Mouse (Mus musculus) 3T3-L1 (cell line): ENCODE results near the gene Rnf17.

Source experiments
- DNase-seq: peaks from one replicate; pipeline ENCODE4 v3.0.0-alpha.2; 2015; ENCODE audit warnings: low read depth, low spot score

Gene Rnf17

GRCm38 (mm10) chr14:56402311-56403071, at the start of gene Rnf17:
Gene Rnf17, plus strand, starts transcription at chr14:56402581.
- DNase-seq: no peak

DNA sequence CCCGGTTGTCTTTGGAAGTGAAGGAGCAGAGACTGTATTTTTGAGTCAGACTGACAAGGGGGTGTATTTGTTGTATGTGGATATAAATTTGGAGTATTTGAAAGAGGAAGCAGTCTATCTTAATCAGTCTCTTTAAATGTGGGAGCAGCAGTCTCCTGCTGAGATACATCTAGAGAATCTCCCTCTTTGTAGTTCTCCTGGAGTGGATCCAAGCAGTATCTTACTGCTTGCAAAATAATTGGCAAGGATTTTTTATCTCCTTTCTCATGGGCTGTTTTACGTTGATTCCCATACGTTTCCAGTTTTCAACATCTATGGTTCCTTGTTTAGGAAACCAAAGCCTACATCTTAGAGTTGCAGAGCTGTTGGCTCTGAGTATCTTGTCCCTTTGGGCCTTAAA, 47.6 kb upstream of the Rnf17 start:
- DNase-seq: no peak

- no peak for DNase-seq
These were observed 47.0 kb upstream of the Rnf17 start for GRCm38 (mm10) chr14:56355396-56355795.

GRCm38 (mm10) chr14:56356196-56356595, 46.2 kb upstream of the Rnf17 start:
- no peak for DNase-seq

- no peak for DNase-seq
These were observed 44.0 kb upstream of the Rnf17 start for GRCm38 (mm10) chr14:56358422-56358821.

- no peak for DNase-seq
These were observed 43.2 kb upstream of the Rnf17 start for GRCm38 (mm10) chr14:56359131-56359530.

DNA sequence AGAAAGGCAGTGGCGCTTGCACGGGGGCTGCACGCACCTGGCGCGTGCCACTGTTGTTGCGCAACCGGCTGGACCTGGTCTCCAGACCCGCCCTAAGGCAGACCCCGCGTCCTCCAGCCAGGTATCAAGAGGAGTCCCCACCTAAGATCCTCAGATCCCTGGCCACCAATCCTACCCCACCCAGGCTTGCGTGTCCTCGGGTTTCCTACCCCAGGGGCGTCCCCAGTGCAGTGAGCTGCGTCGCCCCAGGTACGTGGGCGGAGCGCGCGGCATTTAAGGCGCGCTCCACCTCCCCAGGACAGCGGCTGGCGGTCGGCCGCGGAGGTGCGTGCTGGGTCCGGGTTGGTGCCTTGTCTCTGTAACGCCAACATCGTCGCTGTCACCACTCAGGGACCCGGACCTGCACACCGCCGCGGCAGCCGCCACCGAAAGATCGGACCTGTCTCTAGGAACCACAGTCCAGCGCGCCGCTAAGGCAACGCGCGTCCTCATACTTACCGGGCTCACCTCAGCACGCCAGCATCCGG, 37.6 kb upstream of the Rnf17 start, which contains the start of gene Atp12a:
Gene Atp12a (plus strand): TSS at position 358 of the 527 bp plus-strand sequence.
- DNase-seq: no peak

DNA sequence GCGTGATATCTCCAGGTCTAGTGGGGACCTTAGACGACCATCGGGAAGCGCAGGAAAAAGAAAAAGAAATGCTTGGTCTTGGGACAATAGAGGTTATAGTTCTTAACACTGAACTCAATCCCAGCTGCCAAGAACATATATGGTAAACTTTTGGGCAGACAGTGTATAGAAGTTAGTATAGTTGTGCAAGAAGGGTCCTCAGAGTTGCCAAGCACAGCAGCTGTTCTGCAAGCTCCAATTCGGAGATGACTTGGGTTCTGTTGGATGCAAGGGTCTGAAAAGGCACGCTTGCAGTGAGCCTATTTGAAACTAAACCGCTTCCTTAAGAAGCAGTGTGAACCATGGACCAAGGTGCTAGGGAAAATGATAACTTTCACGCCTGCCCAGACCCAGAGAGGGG, 37.1 kb upstream of the Rnf17 start:
- no peak for DNase-seq

GRCm38 (mm10) chr14:56366712-56367111, 35.7 kb upstream of the Rnf17 start:
- no peak for DNase-seq

- DNase-seq: peak; percentile 22
These were observed 33.5 kb upstream of the Rnf17 start for GRCm38 (mm10) chr14:56368834-56369233.

GRCm38 (mm10) chr14:56375731-56376130, 26.6 kb upstream of the Rnf17 start:
- DNase-seq: peak; percentile 85

- DNase-seq: no peak
These were observed 24.6 kb upstream of the Rnf17 start for GRCm38 (mm10) chr14:56377745-56378144.

GRCm38 (mm10) chr14:56379336-56379735, 23.0 kb upstream of the Rnf17 start:
- no peak for DNase-seq

DNA sequence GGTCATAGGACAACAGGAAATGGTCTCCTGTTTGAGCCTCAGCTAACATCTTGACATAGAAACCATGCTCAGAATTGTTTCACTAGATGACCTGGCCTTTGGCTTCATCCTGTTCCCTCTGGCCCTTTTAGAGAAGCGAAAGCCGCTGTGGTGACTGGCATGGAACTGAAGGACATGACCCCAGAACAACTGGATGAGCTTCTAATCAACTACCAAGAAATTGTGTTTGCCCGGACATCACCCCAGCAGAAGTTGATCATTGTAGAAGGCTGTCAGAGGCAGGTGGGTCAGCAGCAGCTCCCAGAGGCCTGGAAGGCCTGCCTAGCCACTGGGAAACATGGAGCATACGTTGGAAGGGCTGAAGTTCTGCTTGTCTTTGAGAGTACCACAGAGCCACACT, 20.0 kb upstream of the Rnf17 start:
- no peak for DNase-seq

- DNase-seq: no peak
These were observed 12.1 kb upstream of the Rnf17 start for GRCm38 (mm10) chr14:56390247-56390646.

- DNase-seq: no peak
These were observed 8.6 kb upstream of the Rnf17 start for GRCm38 (mm10) chr14:56393704-56394312.

DNA sequence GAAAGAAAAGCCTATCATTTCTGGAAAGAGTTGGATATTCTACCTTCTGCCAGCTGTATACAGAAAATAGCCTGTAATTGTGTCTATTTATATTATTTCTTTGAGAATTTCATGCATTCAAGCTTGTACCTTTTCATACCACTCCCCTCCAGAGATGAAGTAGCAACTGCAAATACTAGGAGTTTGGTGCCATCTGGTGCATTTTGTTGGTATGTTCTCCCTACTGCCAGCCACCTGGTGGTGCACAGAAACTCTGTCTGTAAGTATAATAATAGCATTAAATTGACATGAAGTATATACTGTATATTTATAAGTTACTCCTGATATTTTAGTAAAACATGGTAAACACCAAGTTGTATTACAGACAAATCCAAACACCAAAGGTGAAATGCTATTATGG, 4.4 kb upstream of the Rnf17 start:
- DNase-seq: peak; percentile 39

- DNase-seq: no peak
These were observed 643 bp downstream of the Rnf17 start for GRCm38 (mm10) chr14:56403072-56403375.

- DNase-seq: no peak
These were observed 59.7 kb downstream of the Rnf17 start for GRCm38 (mm10) chr14:56462090-56462489.

- no peak for DNase-seq
These were observed 60.3 kb downstream of the Rnf17 start for GRCm38 (mm10) chr14:56462729-56463128.

- DNase-seq: peak; percentile 61
These were observed 65.8 kb downstream of the Rnf17 start for GRCm38 (mm10) chr14:56468145-56468544.

GRCm38 (mm10) chr14:56489806-56490205, 87.4 kb downstream of the Rnf17 start:
- peak; percentile 1 for DNase-seq

GRCm38 (mm10) chr14:56502407-56502806, 100.0 kb downstream of the Rnf17 start:
- DNase-seq: no peak
